Mouse (Mus musculus) MEL (cell line): ENCODE data around the gene Pak6. TPM values are rescaled to one million over a fixed set of nuclear protein-coding genes. Genes with fewer than 3 reads are reported as not detected.
A peak's percentile ranks its signal among the peaks of the same experiment; 100 is the strongest.

Experiments used
- DNase-seq: peaks from one replicate; pipeline ENCODE4 v3.0.0; 2011; ENCODE audit warnings: low read depth, low spot score
- H3K27ac ChIP-seq: 2 replicates; pipeline ENCODE4 v1.5.1; 2012; ENCODE audit warnings: low read depth, mild to moderate bottlenecking, control low read depth, low read length, moderate library complexity; ENCODE audit not compliant: control insufficient read depth
- H3K27me3 ChIP-seq, 2 experiments: fragments of 150-350 bp in 1 of 2; sonication (generic) in 1 of 2; 2 replicates each; pipeline ENCODE4 v1.6.1; 2012; ENCODE audit warnings: low read length in 2 of 2, mild to moderate bottlenecking in 2 of 2, improper control_type of control experiment in 1 of 2, moderate library complexity in 1 of 2; ENCODE audit not compliant: insufficient read depth in 2 of 2, control insufficient read depth in 1 of 2
- H3K36me3 ChIP-seq, 2 experiments: 2 replicates each; pipeline ENCODE4 v1.6.1; 2012 to 2014; ENCODE audit warnings: low read length in 2 of 2, improper control_type of control experiment in 1 of 2, inconsistent platforms in 1 of 2, mild to moderate bottlenecking in 1 of 2; ENCODE audit not compliant: insufficient read depth in 2 of 2, control insufficient read depth in 1 of 2
- H3K4me1 ChIP-seq, 2 experiments: fragments of 150-350 bp in 1 of 2; sonication (generic) in 1 of 2; 2 replicates each; pipeline ENCODE4 v1.6.1; 2012; ENCODE audit warnings: low read length in 2 of 2, improper control_type of control experiment in 1 of 2, mild to moderate bottlenecking in 1 of 2; ENCODE audit not compliant: insufficient read depth in 2 of 2, control insufficient read depth in 1 of 2
- H3K4me3 ChIP-seq, 2 experiments: fragments of 150-350 bp in 1 of 2; sonication (generic) in 1 of 2; 2 replicates each; pipeline ENCODE4 v1.5.1; 2012; ENCODE audit warnings: low read depth in 2 of 2, low read length in 2 of 2, mild to moderate bottlenecking in 2 of 2, moderate library complexity in 2 of 2, control low read depth in 1 of 2, improper control_type of control experiment in 1 of 2; ENCODE audit not compliant: control insufficient read depth in 1 of 2, insufficient read depth in 1 of 2
- H3K79me2 ChIP-seq: 2 replicates; pipeline ENCODE4 v1.6.1; 2012; ENCODE audit warnings: mild to moderate bottlenecking, low read length, moderate library complexity; ENCODE audit not compliant: control insufficient read depth, poor library complexity, insufficient read depth
- H3K9ac ChIP-seq: 2 replicates; pipeline ENCODE4 v1.6.1; 2012; ENCODE audit warnings: low read depth, mild to moderate bottlenecking, control low read depth, low read length, moderate library complexity; ENCODE audit not compliant: control insufficient read depth, poor library complexity, severe bottlenecking
- H3K9me3 ChIP-seq: fragments of 150-350 bp; sonication (generic); replicated peaks from 2 replicates; pipeline ENCODE4 v1.6.1; 2012; ENCODE audit warnings: mild to moderate bottlenecking, low read length, improper control_type of control experiment, moderate library complexity; ENCODE audit not compliant: insufficient read depth
- BHLHE40 ChIP-seq: IDR thresholded peaks from 2 replicates; pipeline ENCODE4 v1.6.1; 2012; ENCODE audit warnings: low read depth, mild to moderate bottlenecking, inconsistent platforms, low read length, improper control_type of control experiment, borderline replicate concordance
- CHD1 ChIP-seq: IDR thresholded peaks from 2 replicates; pipeline ENCODE4 v1.6.1; 2012; ENCODE audit warnings: low read depth, mild to moderate bottlenecking, inconsistent platforms, low read length, improper control_type of control experiment
- CHD2 ChIP-seq: IDR thresholded peaks from 2 replicates; pipeline ENCODE4 v1.6.1; 2011; ENCODE audit warnings: low read length, improper control_type of control experiment
- CTCF ChIP-seq, 3 experiments: IDR thresholded peaks in 2 of 3; conservative IDR thresholded peaks in 1 of 3; 2 replicates each; pipeline ENCODE4 v1.5.1; 2011 to 2012; ENCODE audit warnings: low read length in 3 of 3, low read depth in 2 of 3, mild to moderate bottlenecking in 2 of 3, improper control_type of control experiment in 1 of 3, inconsistent platforms in 1 of 3, mixed read lengths in 1 of 3, moderate library complexity in 1 of 3; ENCODE audit not compliant: control insufficient read depth in 1 of 3, insufficient read depth in 1 of 3, poor library complexity in 1 of 3, severe bottlenecking in 1 of 3
- E2F4 ChIP-seq: IDR thresholded peaks from 2 replicates; pipeline ENCODE4 v1.6.1; 2011; ENCODE audit warnings: low read depth, low read length, improper control_type of control experiment, borderline replicate concordance
- ELF1 ChIP-seq: IDR thresholded peaks from 2 replicates; pipeline ENCODE4 v1.6.1; 2014; ENCODE audit warnings: low read depth, mild to moderate bottlenecking, inconsistent platforms, low read length, improper control_type of control experiment, moderate library complexity
- EP300 ChIP-seq, 2 experiments: IDR thresholded peaks; 2 replicates each; pipeline ENCODE4 v1.6.1; 2011; ENCODE audit warnings: improper control_type of control experiment in 2 of 2, low read length in 2 of 2, low read depth in 1 of 2, mild to moderate bottlenecking in 1 of 2
- ETS1 ChIP-seq: IDR thresholded peaks from 2 replicates; pipeline ENCODE4 v1.6.1; 2012; ENCODE audit warnings: low read depth, mild to moderate bottlenecking, inconsistent platforms, low read length, improper control_type of control experiment, moderate library complexity
- GABPA ChIP-seq: IDR thresholded peaks from 2 replicates; pipeline ENCODE4 v1.6.1; 2012; ENCODE audit warnings: low read depth, mild to moderate bottlenecking, inconsistent platforms, low read length, improper control_type of control experiment, moderate library complexity
- GATA1 ChIP-seq: IDR thresholded peaks from 2 replicates; pipeline ENCODE4 v1.6.1; 2011; ENCODE audit warnings: low read depth, low read length, improper control_type of control experiment
- JUND ChIP-seq: IDR thresholded peaks from 2 replicates; pipeline ENCODE4 v1.6.1; 2011; ENCODE audit warnings: low read depth, mild to moderate bottlenecking, improper control_type of control experiment, low read length
- KAT2A ChIP-seq: conservative IDR thresholded peaks from 2 replicates; pipeline ENCODE4 v1.6.1; 2012; ENCODE audit warnings: low read depth, low read length, improper control_type of control experiment, inconsistent platforms
- MAFK ChIP-seq: IDR thresholded peaks from 2 replicates; pipeline ENCODE4 v1.6.1; 2011; ENCODE audit warnings: low read depth, mild to moderate bottlenecking, low read length, improper control_type of control experiment, borderline replicate concordance
- MAX ChIP-seq: IDR thresholded peaks from 2 replicates; pipeline ENCODE4 v1.6.1; 2011; ENCODE audit warnings: low read length, improper control_type of control experiment
- MAZ ChIP-seq: IDR thresholded peaks from 2 replicates; pipeline ENCODE4 v1.6.1; 2012; ENCODE audit warnings: low read depth, mild to moderate bottlenecking, inconsistent platforms, low read length, improper control_type of control experiment
- MEF2A ChIP-seq: IDR thresholded peaks from 2 replicates; pipeline ENCODE4 v1.6.1; 2014; ENCODE audit warnings: low read depth, mild to moderate bottlenecking, inconsistent platforms, low read length, improper control_type of control experiment; ENCODE audit not compliant: poor library complexity, insufficient replicate concordance, severe bottlenecking; ENCODE audit errors: extremely low read depth
- MXI1 ChIP-seq: IDR thresholded peaks from 2 replicates; pipeline ENCODE4 v1.6.1; 2011; ENCODE audit warnings: mild to moderate bottlenecking, low read depth, low read length, improper control_type of control experiment
- MYB ChIP-seq: IDR thresholded peaks from 2 replicates; pipeline ENCODE4 v1.6.1; 2011; ENCODE audit warnings: mild to moderate bottlenecking, low read depth, low read length, improper control_type of control experiment
- MYC ChIP-seq: IDR thresholded peaks from 2 replicates; pipeline ENCODE4 v1.6.1; 2011; ENCODE audit warnings: low read depth, mild to moderate bottlenecking, low read length, improper control_type of control experiment, moderate library complexity
- NELFE ChIP-seq: IDR thresholded peaks from 2 replicates; pipeline ENCODE4 v1.6.1; 2011; ENCODE audit warnings: low read depth, low read length, improper control_type of control experiment
- NRF1 ChIP-seq: IDR thresholded peaks from 2 replicates; pipeline ENCODE4 v1.6.1; 2014; ENCODE audit warnings: low read depth, mild to moderate bottlenecking, inconsistent platforms, low read length, improper control_type of control experiment, moderate library complexity; ENCODE audit not compliant: poor library complexity, insufficient read depth, severe bottlenecking
- POLR2A ChIP-seq, 2 experiments: IDR thresholded peaks; 2 replicates each; pipeline ENCODE4 v1.6.1; 2011 to 2012; ENCODE audit warnings: low read length in 2 of 2, mild to moderate bottlenecking in 2 of 2, control low read depth in 1 of 2, improper control_type of control experiment in 1 of 2, low read depth in 1 of 2, moderate library complexity in 1 of 2; ENCODE audit not compliant: control insufficient read depth in 1 of 2, insufficient read depth in 1 of 2, poor library complexity in 1 of 2
- POLR2AphosphoS2 ChIP-seq: IDR thresholded peaks from 2 replicates; pipeline ENCODE4 v1.6.1; 2011; ENCODE audit warnings: low read length, improper control_type of control experiment
- POLR2AphosphoS5 ChIP-seq: IDR thresholded peaks from 2 replicates; pipeline ENCODE4 v1.6.1; 2012; ENCODE audit warnings: low read depth, borderline replicate concordance, mild to moderate bottlenecking, inconsistent platforms, low read length, moderate library complexity, mixed read lengths
- RAD21 ChIP-seq: IDR thresholded peaks from 2 replicates; pipeline ENCODE4 v1.6.1; 2011; ENCODE audit warnings: mild to moderate bottlenecking, low read depth, low read length, improper control_type of control experiment
- RCOR1 ChIP-seq: IDR thresholded peaks from 2 replicates; pipeline ENCODE4 v1.6.1; 2012; ENCODE audit warnings: low read depth, mild to moderate bottlenecking, inconsistent platforms, low read length, improper control_type of control experiment
- SMC3 ChIP-seq: IDR thresholded peaks from 2 replicates; pipeline ENCODE4 v1.6.1; 2011; ENCODE audit warnings: low read depth, low read length, improper control_type of control experiment
- TAL1 ChIP-seq: IDR thresholded peaks from 2 replicates; pipeline ENCODE4 v1.6.1; 2012; ENCODE audit warnings: mild to moderate bottlenecking, inconsistent platforms, low read length, moderate library complexity, mixed read lengths
- TBP ChIP-seq: IDR thresholded peaks from 2 replicates; pipeline ENCODE4 v1.8.0; 2011; ENCODE audit warnings: low read depth, low read length, improper control_type of control experiment
- TCF12 ChIP-seq: IDR thresholded peaks from 2 replicates; pipeline ENCODE4 v1.6.1; 2014; ENCODE audit warnings: low read depth, mild to moderate bottlenecking, inconsistent platforms, low read length, improper control_type of control experiment, moderate library complexity
- UBTF ChIP-seq: IDR thresholded peaks from 2 replicates; pipeline ENCODE4 v1.6.1; 2012; ENCODE audit warnings: low read depth, mild to moderate bottlenecking, inconsistent platforms, low read length, improper control_type of control experiment, moderate library complexity, borderline replicate concordance; ENCODE audit not compliant: insufficient read depth
- USF1 ChIP-seq: IDR thresholded peaks from 2 replicates; pipeline ENCODE4 v1.6.1; 2014; ENCODE audit warnings: low read depth, mild to moderate bottlenecking, inconsistent platforms, low read length, improper control_type of control experiment, moderate library complexity
- USF2 ChIP-seq, 2 experiments: IDR thresholded peaks; 2 replicates each; pipeline ENCODE4 v1.6.1; 2011 to 2012; ENCODE audit warnings: improper control_type of control experiment in 2 of 2, low read length in 2 of 2, borderline replicate concordance in 1 of 2, inconsistent platforms in 1 of 2, low read depth in 1 of 2, mild to moderate bottlenecking in 1 of 2; ENCODE audit not compliant: insufficient read depth in 1 of 2
- ZC3H11A ChIP-seq: IDR thresholded peaks from 2 replicates; pipeline ENCODE4 v1.6.1; 2012; ENCODE audit warnings: low read depth, mild to moderate bottlenecking, inconsistent platforms, low read length, improper control_type of control experiment
- ZKSCAN1 ChIP-seq: IDR thresholded peaks from 2 replicates; pipeline ENCODE4 v1.6.1; 2012; ENCODE audit warnings: low read depth, mild to moderate bottlenecking, inconsistent platforms, low read length, improper control_type of control experiment, moderate library complexity
- ZMIZ1 ChIP-seq: IDR thresholded peaks from 2 replicates; pipeline ENCODE4 v1.6.1; 2012; ENCODE audit warnings: low read depth, mild to moderate bottlenecking, inconsistent platforms, low read length, improper control_type of control experiment, moderate library complexity
- ZNF384 ChIP-seq: IDR thresholded peaks from 2 replicates; pipeline ENCODE4 v1.6.1; 2012; ENCODE audit warnings: low read depth, mild to moderate bottlenecking, inconsistent platforms, low read length, improper control_type of control experiment
- polyA plus RNA-seq, 2 experiments: library from polyadenylated mRNA; stranded (reverse) in 1 of 2; unstranded in 1 of 2; fragments of >175 nt in 1 of 2; fragments of >200 nt in 1 of 2; gene quantifications; 2 replicates each; pipeline versions ENCODE4 v1.2.1 to v1.2.4; 2012; ENCODE audit warnings: low replicate concordance in 2 of 2, low read depth in 1 of 2; ENCODE audit not compliant: insufficient read length in 2 of 2, insufficient read depth in 1 of 2, missing spikeins in 1 of 2
- total RNA-seq: library from RNA; depleted of rRNA; stranded (reverse); fragments of 300-350 nt; gene quantifications from 2 replicates; pipeline ENCODE4 v1.2.3, GENCODE M21; 2012

Gene Pak6
- total and polyA plus RNA-seq, 3 experiments, result 25.4 to 25.9 TPM; not detected in 1

DNA sequence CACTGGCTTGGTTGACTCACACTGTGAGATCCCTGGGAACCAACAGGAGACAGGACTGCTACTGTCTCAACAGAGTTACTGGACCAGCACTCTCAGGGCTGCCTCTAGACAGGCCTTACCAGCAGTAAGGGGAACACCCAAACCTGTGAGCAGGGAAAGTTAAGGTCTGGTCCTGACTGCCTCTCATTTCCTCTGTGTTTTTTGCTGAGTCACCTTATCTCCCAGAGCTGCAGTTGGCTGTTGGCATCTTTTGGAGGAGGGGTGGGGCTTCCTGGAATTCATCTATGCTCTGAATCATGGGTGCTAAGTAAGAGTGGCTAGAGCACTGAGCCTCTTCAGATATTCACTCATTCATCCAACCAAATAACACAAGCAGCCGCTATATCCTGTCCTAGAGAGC lies 4.0 kb upstream of the Pak6 start:
- H3K4me3 ChIP-seq, result peak overlapping the region; percentile 52 to 54
- peak overlapping the region; percentile 72 for H3K9ac ChIP-seq
- peak; percentile 79 for TF ChIP-seq NELFE
- TF ChIP-seq MAZ, result peak; percentile 87
- TF ChIP-seq USF2 (IDR thresholded peaks at IDR 0.05; ENCODE audit: borderline replicate concordance in 1 of 2, insufficient read depth in 1 of 2, low read depth in 1 of 2, low read length in 2 of 2), result no peak
- no peak for TF ChIP-seq RAD21
- peak; percentile 99 for TF ChIP-seq MAFK
- TF ChIP-seq POLR2A (IDR thresholded peaks at IDR 0.05; ENCODE audit: control insufficient read depth in 1 of 2, insufficient read depth in 1 of 2, low read depth in 1 of 2, low read length in 2 of 2, poor library complexity in 1 of 2), result peak in 1 of 2 experiments; percentile 86; a peak in 3 of 4 replicates
- no peak for TF ChIP-seq TAL1
- peak; percentile 87 for TF ChIP-seq POLR2AphosphoS2
- peak; percentile 73 for TF ChIP-seq ZMIZ1
- TF ChIP-seq ETS1, result peak; percentile 94
- no peak for TF ChIP-seq POLR2AphosphoS5
- no peak for TF ChIP-seq SMC3
- peak; percentile 94 for TF ChIP-seq TBP
- TF ChIP-seq MYC, result no peak
- no peak for TF ChIP-seq MEF2A
- no peak; the same call in 1 of the 2 replicates for TF ChIP-seq MAX
- no peak for TF ChIP-seq UBTF
- TF ChIP-seq CTCF (IDR thresholded peaks at IDR 0.05 in 2 of 3, conservative IDR thresholded peaks at IDR 0.05 in 1 of 3; ENCODE audit: control insufficient read depth in 1 of 3, insufficient read depth in 1 of 3, low read depth in 2 of 3, low read length in 3 of 3, poor library complexity in 1 of 3, severe bottlenecking in 1 of 3), result no peak
- TF ChIP-seq TCF12, result peak; percentile 75
- peak; percentile 53; the same call in 1 of the 2 replicates for TF ChIP-seq ELF1
- TF ChIP-seq GABPA, result peak; percentile 98
- peak; percentile 71 for TF ChIP-seq RCOR1
- TF ChIP-seq ZKSCAN1, result no peak
- no peak for TF ChIP-seq MXI1
- 0 out of 2 replicates have a peak, but pooled peaks have one; percentile 19 for TF ChIP-seq ZNF384
- TF ChIP-seq EP300 (IDR thresholded peaks at IDR 0.05; ENCODE audit: low read depth in 1 of 2, low read length in 2 of 2), result peak; percentile 88 to 89
- no peak for TF ChIP-seq KAT2A
- TF ChIP-seq E2F4, result no peak
- TF ChIP-seq CHD2, result peak; percentile 15; the same call in 1 of the 2 replicates
- no peak for TF ChIP-seq BHLHE40
- TF ChIP-seq CHD1, result peak; percentile 85; the same call in 1 of the 2 replicates
- peak; percentile 83; the same call in 1 of the 2 replicates for TF ChIP-seq JUND
- 0 out of 2 replicates have a peak, but pooled peaks have one; percentile 16 for TF ChIP-seq USF1
- TF ChIP-seq ZC3H11A, result no peak
- peak; percentile 89 for TF ChIP-seq MYB
- TF ChIP-seq NRF1, result no peak
- TF ChIP-seq GATA1, result peak; percentile 55; the same call in 1 of the 2 replicates

More for the DNA sequence above, 4.0 kb upstream of the Pak6 start:
- Histone ChIP-seq H3K4me1 (peaks cover 19 to 42% of the 10 kb centered on the region in 2 experiments), H3K27me3 (no peaks in the 10 kb centered on the region), H3K27ac (peak overlapping the region; percentile 99), H3K36me3 (peaks cover 0 to 31% of the 10 kb centered on the region in 2 experiments; a peak in 2 of 4 replicates), H3K79me2 (peaks cover 8% of the 10 kb centered on the region), H3K9me3 (no peaks in the 10 kb centered on the region)
- peak; percentile 98 for DNase-seq
